Mouse (Mus musculus) embryonic fibroblast, embryonic 13.5 days (primary cell): ENCODE measurements around the gene AA986860.

ENCODE experiments used
- CTCF ChIP-seq: IDR thresholded peaks from 2 replicates; pipeline ENCODE4 v1.5.1; 2011; ENCODE audit warnings: mild to moderate bottlenecking, control low read depth, low read length, moderate library complexity, borderline replicate concordance; ENCODE audit not compliant: insufficient read depth
- POLR2A ChIP-seq: IDR thresholded peaks from 2 replicates; pipeline ENCODE4 v1.6.1; 2011; ENCODE audit warnings: low read depth, mild to moderate bottlenecking, control low read depth, low read length, moderate library complexity

GRCm38 (mm10) chr1:130779867-130780266, 48.1 kb downstream of the AA986860 start:
- TF ChIP-seq POLR2A (no peak), CTCF (no peak)
